Mouse (Mus musculus): Measurements from ENCODE around the gene Nr4a1.
A peak's percentile ranks its signal among the peaks of the same experiment; 100 is the strongest.

The Nr4a1 gene

GRCm38 (mm10) chr15:101233641-101234275 lies 20.3 kb upstream of the Nr4a1 start:
- DNase-seq (ENCODE audit: low spot score), result no peak

DNA sequence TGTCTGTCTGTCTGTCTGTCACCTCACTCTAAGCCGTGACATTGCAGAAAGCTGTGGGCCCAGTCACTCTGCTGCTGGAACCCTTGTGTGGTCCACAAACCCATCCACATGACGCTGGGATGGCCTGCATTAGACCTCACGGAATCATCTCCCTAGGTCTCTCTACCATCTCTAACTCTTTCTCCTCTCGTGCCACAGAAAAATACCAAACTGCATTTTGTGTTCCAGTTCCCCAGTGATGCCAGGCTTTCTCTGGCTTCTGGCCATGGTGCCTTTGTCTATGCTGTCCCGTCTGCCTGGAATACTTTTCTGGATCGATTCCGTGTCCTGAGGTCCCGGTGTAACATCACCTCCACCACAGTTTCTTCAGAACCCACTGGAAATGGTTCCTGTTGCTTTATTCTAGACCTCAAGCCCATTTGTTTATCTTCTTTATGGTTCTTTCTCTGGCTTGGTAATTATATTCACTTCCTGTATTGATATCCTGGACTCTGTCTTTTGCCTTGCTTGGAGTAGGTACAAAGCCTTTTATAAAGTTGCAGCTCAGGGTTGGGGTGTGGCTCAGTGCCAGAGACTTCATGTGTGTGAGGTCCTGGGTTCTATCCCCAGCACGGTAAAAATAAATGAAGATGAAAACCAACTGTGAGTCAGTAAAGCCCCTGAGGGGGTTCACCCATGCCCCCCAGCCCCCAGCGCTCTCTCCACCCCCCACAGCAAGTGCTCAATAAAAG lies 19.3 kb upstream of the Nr4a1 start:
- no peak for DNase-seq (ENCODE audit: low spot score)

DNA sequence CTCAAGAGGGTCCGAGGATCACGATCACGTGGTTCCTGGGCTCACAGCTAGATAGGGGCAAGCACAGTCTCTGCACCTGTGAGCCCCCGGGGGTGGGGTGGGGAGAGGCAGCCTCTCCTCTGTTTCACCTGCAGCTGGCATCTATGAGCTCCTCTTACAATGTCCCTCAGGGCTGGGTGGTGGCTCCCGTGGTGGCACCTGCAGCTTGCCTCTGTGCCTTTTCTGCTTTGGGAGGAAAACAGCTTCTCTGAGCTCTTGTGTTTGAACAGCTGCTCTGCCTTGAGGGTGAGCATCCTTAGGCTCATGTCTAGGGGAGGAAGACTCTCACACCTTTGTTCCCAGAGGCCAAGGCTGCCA lies 18.7 kb upstream of the Nr4a1 start:
- DNase-seq (ENCODE audit: low spot score), result no peak

GRCm38 (mm10) chr15:101235728-101236327 lies 18.2 kb upstream of the Nr4a1 start:
- peak; percentile 71 for DNase-seq (ENCODE audit: low spot score)

- no peak for DNase-seq (ENCODE audit: low spot score)
Measured at GRCm38 (mm10) chr15:101236878-101237277, 17.2 kb upstream of the Nr4a1 start.

DNA sequence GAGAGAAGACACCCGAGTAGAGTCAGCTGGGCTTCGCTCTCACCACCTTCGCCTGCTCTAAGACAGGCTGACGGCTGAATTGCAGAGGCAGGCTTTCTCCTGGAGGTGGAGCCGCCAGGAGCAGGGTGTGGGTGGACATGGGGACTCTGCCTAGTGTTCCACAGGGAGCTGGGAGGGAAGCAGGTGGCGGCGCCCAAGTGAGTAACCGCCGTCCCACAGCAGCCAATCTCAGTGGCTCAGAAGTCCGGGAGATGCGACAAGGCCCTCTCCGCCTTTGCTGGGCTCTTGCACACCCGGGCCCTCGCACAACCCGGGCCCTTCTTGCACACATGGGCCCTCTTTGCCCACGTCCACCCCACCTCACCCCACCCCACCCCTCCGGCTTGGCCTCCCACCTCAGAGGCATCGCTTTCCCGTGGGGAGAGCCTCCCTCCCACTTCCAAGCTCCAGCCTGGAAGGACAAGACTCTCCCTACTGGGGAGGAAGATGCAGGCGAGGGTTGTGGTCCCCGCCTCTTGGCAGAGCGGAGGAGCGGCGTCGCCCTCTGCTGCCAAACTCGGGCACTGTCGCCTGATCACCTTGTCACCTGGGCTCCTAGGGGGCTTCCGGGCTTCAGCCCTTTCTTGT lies 15.1 kb upstream of the Nr4a1 start:
- DNase-seq (ENCODE audit: low spot score), result peak; percentile 72

DNA sequence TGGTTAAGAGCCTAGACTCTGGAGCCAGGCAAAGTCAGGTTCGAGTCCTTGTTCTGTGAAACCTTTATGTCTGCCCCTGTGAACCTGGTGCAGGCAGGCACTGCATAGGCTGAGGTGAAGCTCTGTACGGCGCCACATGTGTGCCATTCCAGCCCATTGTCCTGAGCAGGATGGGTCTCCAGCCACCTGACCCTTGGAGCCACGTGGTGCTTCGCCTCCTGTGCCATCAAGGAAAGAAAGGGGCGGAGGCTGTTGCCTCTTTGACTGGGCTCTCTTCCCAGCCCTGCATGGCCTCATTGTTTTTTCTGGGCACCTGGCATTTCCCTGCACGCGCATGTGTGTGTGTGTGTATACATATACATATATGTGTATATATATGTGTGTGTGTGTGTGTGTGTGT lies 14.2 kb upstream of the Nr4a1 start:
- no peak for DNase-seq (ENCODE audit: low spot score)

DNA sequence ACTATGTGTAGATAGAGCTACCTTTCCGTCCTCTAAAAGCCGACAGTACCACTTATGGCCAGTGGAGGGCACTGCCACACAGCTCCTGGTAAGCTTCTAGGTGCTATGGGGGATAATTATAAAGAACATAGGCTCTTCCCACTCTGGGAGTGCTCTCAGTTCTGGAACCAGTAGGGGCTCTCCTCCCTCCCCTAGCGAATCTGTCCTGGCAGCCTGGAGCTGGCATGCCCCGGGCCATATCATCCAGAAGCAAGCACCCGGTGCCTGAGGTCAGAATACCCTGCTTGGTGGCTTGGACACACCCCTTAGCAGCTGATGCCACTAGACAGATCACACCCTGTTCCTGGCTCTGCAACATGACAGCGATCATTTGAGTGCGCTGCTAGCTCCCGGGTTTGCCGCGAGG lies 13.3 kb upstream of the Nr4a1 start:
- peak; percentile 89 for DNase-seq (ENCODE audit: low spot score)

DNA sequence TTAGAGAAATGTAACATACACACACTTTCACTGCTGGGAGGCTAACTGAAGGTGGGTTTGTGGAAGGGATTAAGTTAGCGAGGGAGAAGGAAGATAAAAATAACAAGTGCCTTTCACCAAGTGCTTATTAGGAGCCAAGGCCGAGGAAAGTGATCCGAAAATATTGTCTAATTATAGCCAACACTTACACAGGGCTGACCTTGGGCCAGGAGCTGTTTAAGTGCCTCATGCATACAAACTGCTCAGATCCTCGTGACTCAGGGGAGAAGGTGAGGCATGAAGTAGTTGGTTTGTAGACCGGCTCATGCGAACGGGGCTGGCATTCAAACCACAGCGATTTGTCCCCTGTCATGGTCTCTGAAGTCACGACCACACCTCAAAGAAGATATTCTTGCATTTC lies 12.8 kb upstream of the Nr4a1 start:
- DNase-seq (ENCODE audit: low spot score), result no peak

- no peak for DNase-seq (ENCODE audit: low spot score)
Measured at GRCm38 (mm10) chr15:101241853-101242252, 12.2 kb upstream of the Nr4a1 start.

DNA sequence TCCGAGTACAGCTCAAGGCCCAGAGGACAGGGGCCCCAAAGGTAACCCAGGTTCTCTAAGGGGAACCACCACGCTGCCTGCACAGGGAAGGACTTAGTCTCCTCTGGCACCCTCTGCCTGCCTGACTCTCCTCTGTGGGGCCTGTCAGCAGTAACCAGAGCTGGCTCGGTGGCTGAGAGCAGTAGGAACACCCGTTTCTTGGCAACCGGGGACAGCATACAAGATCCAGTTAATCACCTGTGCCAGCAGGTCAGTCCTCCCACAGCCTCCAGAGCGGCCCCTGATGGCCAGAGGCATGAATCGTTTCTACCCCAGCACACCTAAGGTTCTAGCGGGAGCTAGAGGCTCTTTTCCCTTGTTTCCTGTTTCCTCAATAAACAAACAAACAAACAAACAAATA lies 11.4 kb upstream of the Nr4a1 start:
- no peak for DNase-seq (ENCODE audit: low spot score)

DNA sequence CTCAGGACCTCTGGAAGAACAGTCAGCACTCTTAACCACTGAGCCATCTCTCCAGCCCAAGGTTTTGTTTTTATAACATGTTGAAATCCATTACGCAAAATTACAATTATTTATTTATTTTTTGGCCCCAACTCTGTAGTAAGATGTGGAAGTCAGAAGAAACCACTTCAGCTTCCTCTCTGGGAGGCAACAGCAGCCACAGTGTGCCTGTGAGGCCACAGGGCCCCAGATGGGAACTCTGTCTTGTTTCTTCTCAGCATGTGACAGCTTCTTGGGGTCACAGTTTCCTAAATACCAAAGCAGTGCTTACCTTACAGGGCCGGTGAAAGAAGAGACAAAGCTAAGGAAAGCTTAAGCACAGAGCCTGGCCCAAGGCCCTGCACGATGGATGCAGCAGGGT lies 10.1 kb upstream of the Nr4a1 start:
- no peak for DNase-seq (ENCODE audit: low spot score)

DNA sequence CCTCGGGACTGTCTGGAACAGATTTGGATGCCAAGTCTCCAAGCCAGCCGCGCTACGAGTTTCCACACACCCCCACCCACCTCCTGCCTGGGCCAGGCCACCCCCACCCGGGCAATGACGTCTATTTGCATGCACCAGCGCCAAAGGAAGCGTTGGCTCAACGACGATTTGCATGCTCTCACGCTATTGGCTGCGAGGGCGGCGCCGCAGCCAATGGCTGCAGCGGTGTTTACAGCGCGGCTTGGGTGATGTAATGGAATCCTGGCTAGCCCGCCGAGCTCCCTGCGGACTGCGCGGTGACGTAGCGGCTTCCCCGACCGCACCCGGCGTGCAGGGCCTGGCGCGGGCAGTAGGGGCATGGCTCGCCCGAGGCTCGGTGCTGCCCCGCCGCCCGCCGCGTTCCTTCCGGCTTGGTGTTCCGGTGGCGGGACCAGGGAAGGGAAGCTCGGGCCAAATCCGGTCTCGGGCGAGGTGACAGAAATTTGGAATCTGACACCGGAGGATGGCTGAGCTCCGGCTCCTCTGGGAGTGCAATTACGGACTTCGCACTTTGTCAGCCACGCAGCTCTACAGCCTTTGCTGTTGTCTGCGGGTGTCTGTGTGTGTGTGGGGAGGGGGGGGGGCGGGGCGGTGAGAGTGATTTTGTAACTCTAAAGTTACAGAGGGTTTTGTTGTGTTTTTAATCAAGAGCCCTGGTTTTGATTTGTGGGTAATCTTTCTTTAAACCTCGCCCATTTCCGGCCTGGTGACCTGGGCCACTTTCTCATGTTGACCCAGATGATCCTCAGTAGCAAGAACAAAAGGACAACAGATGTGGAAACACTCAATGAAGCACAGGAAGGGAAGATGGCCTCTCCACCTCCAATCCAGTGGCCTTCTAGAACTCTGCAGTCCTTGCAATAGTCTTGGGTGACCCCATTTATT lies 7.6 kb upstream of the Nr4a1 start:
- peak; percentile 95 for DNase-seq (ENCODE audit: low spot score)

DNA sequence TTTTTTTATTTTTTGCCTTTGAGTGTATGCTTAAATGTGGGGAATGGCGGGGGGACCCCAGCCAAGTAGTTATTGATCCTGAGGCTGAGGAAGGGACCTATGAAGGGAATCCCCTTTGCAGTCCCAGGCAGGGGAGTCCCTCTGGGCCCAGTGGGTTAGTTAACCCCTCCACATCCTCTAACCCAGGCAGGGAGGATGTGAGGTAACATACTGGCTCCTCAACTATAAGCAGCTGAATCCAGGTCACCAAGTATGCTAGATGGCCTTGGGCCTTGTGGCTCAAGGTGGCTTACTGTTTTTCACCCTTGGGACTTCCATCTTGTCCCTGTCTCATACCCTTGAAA lies 6.9 kb upstream of the Nr4a1 start:
- no peak for DNase-seq (ENCODE audit: low spot score)

- no peak for DNase-seq (ENCODE audit: low spot score)
Measured at GRCm38 (mm10) chr15:101248029-101248710, 5.9 kb upstream of the Nr4a1 start.

DNA sequence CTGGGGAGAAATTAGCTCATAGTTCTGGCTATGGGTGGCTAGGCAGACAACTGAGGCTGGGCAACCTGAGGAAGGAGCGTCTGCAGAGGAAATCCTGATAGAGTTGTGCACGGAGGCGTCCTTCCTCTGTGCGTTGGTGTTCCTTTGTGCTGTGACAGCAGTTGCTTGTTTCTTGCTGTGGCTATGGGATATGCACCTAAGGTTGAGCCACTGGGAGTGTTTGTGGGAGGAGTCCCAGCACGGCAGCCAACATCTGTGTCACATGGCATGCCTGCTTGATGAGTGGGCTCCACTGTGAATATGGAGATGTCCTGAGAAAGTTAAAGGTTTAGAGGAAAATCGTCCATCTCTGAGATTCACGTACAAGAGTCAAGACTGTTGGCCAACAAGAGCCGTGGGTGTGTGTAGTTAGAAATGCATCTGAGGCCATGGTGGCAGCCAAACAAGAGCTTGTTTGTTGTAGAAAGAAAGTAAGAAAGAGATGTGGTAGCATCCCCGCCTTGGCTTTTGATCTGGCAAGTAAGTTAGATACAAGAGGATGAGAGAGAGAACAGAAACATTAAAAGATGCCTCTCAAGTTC lies 3.8 kb upstream of the Nr4a1 start:
- DNase-seq (ENCODE audit: low spot score), result no peak

DNA sequence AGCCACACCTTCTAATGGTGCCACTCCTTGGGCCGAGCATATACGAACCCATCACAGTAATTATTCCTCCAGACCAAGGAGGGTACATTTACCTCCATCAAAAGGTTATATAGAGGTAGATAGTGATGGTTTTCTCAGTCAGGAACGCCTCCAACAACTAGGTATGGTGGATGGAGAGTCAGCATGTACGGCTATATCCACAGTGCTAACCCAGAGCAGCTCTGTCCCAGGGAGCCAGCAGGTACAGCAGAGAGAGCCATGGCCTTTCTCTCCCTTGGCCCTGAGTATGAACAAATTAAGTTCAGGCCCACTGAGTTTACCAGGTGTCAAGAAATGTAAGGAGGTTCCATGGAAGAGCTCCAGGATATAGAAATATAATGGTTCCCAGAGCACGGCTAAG lies 2.1 kb upstream of the Nr4a1 start:
- no peak for DNase-seq (ENCODE audit: low spot score)

- no peak for DNase-seq (ENCODE audit: low spot score)
Measured at GRCm38 (mm10) chr15:101252614-101253013, 1.5 kb upstream of the Nr4a1 start.

- no peak for DNase-seq (ENCODE audit: low spot score)
Measured at GRCm38 (mm10) chr15:101253563-101253885, 545 bp upstream of the Nr4a1 start.

- no peak for DNase-seq (ENCODE audit: low spot score)
Measured at GRCm38 (mm10) chr15:101255842-101256462, 1.9 kb downstream of the Nr4a1 start.
